Mouse (Mus musculus) forebrain, embryonic 15.5 days (tissue): ENCODE measurements at regions not wholly inside any gene's neighbourhood (a gene's known extent, or its start where the extent isn't known, plus 50 kb on each side); places are given as distances from the start of the nearest gene placed in this dataset.

Experiments used
- ATAC-seq: fragments of 200-750 bp; cut with Nextera tagmentation; replicated peaks from 2 replicates; pipeline ENCODE4 v1.8.0; 2017; ENCODE audit warnings: mild to moderate bottlenecking, moderate TSS enrichment, moderate library complexity
- H3K27ac ChIP-seq: fragments of 300-500 bp; sonication (generic); replicated peaks from 2 replicates; pipeline ENCODE4 v1.5.1; 2015; ENCODE audit warnings: mild to moderate bottlenecking, inconsistent platforms
- H3K27me3 ChIP-seq: fragments of 300-500 bp; sonication (generic); 2 replicates; pipeline ENCODE4 v1.6.1; 2015; ENCODE audit warnings: inconsistent platforms
- H3K36me3 ChIP-seq: fragments of 300-500 bp; sonication (generic); 2 replicates; pipeline ENCODE4 v1.6.1; 2015; ENCODE audit warnings: mild to moderate bottlenecking, inconsistent platforms
- H3K4me1 ChIP-seq: fragments of 300-500 bp; sonication (generic); 2 replicates; pipeline ENCODE4 v1.6.1; 2015; ENCODE audit warnings: inconsistent platforms
- H3K4me2 ChIP-seq: fragments of 300-500 bp; sonication (generic); replicated peaks from 2 replicates; pipeline ENCODE4 v1.6.1; 2015; ENCODE audit warnings: mild to moderate bottlenecking, inconsistent platforms
- H3K4me3 ChIP-seq: fragments of 300-500 bp; sonication (generic); 2 replicates; pipeline ENCODE4 v1.5.1; 2015; ENCODE audit warnings: mild to moderate bottlenecking, inconsistent platforms
- H3K9ac ChIP-seq: fragments of 300-500 bp; sonication (generic); replicated peaks from 2 replicates; pipeline ENCODE4 v1.6.1; 2015; ENCODE audit warnings: mild to moderate bottlenecking, inconsistent platforms
- H3K9me3 ChIP-seq: fragments of 300-500 bp; sonication (generic); 2 replicates; pipeline ENCODE4 v1.6.1; 2016; ENCODE audit warnings: inconsistent platforms
- WGBS: fragments of 180-500 bp; shearing (Covaris S2); methylation state at CpG from one replicate; pipeline ENCODE4 v1.1.7; 2015; ENCODE audit warnings: mixed read lengths; 5-methylcytosine and 5-hydroxymethylcytosine counted together

- H3K27ac ChIP-seq = no peak overlapping the region
- H3K9me3 ChIP-seq = no peaks in the 10 kb centered on the region
- no peaks in the 10 kb centered on the region for H3K36me3 ChIP-seq
- H3K4me1 ChIP-seq = no peaks in the 10 kb centered on the region
- no peaks in the 10 kb centered on the region for H3K27me3 ChIP-seq
- ATAC-seq = no peak
- no peak overlapping the region for H3K9ac ChIP-seq
- WGBS = 64% methylated on average over 4 of the region's 4 CpGs
- no peak overlapping the region for H3K4me2 ChIP-seq
- no peak overlapping the region for H3K4me3 ChIP-seq
These were observed 64.5 kb upstream of the Eed start for GRCm38 (mm10) chr7:90045208-90045800.

GRCm38 (mm10) chr7:90046228-90046627 is 65.4 kb upstream of the Eed start:
- Histone ChIP-seq H3K4me2 (no peak overlapping the region), H3K9me3 (no peaks in the 10 kb centered on the region), H3K4me1 (no peaks in the 10 kb centered on the region), H3K4me3 (no peak overlapping the region), H3K27ac (no peak overlapping the region), H3K9ac (no peak overlapping the region), H3K27me3 (no peaks in the 10 kb centered on the region), H3K36me3 (no peaks in the 10 kb centered on the region)
- ATAC-seq = no peak
- WGBS = 87% methylated on average over 3 of the region's 3 CpGs

- H3K4me1 ChIP-seq = no peaks in the 10 kb centered on the region
- H3K27ac ChIP-seq = no peak overlapping the region
- WGBS = 88% methylated on average over 4 of the region's 4 CpGs
- H3K9ac ChIP-seq = no peak overlapping the region
- no peaks in the 10 kb centered on the region for H3K27me3 ChIP-seq
- H3K4me2 ChIP-seq = no peak overlapping the region
- no peak for ATAC-seq
- H3K9me3 ChIP-seq = no peaks in the 10 kb centered on the region
- no peak overlapping the region for H3K4me3 ChIP-seq
- no peaks in the 10 kb centered on the region for H3K36me3 ChIP-seq
These were observed 66.1 kb upstream of the Eed start for GRCm38 (mm10) chr7:90046862-90047261.

- no peak for ATAC-seq
- H3K27ac ChIP-seq = no peak overlapping the region
- H3K9me3 ChIP-seq = no peaks in the 10 kb centered on the region
- H3K27me3 ChIP-seq = no peaks in the 10 kb centered on the region
- no peak overlapping the region for H3K4me2 ChIP-seq
- H3K4me3 ChIP-seq = no peak overlapping the region
- WGBS = 84% methylated on average over 10 of the region's 10 CpGs
- no peaks in the 10 kb centered on the region for H3K4me1 ChIP-seq
- H3K36me3 ChIP-seq = no peaks in the 10 kb centered on the region
- no peak overlapping the region for H3K9ac ChIP-seq
These were observed 67.9 kb upstream of the Eed start for GRCm38 (mm10) chr7:90048401-90049307.

GRCm38 (mm10) chr7:90049831-90050237 is 69.1 kb upstream of the Eed start:
- Histone ChIP-seq H3K9ac (no peak overlapping the region), H3K4me3 (no peak overlapping the region), H3K27ac (no peak overlapping the region), H3K27me3 (no peaks in the 10 kb centered on the region), H3K9me3 (no peaks in the 10 kb centered on the region), H3K4me1 (no peaks in the 10 kb centered on the region), H3K4me2 (no peak overlapping the region), H3K36me3 (no peaks in the 10 kb centered on the region)
- no peak for ATAC-seq
- 89% methylated on average over 8 of the region's 8 CpGs for WGBS

- Histone ChIP-seq H3K9me3 (no peaks in the 10 kb centered on the region), H3K4me1 (no peaks in the 10 kb centered on the region), H3K36me3 (no peaks in the 10 kb centered on the region), H3K4me3 (no peak overlapping the region), H3K27me3 (no peaks in the 10 kb centered on the region), H3K4me2 (no peak overlapping the region), H3K27ac (no peak overlapping the region), H3K9ac (no peak overlapping the region)
- no peak for ATAC-seq
- WGBS = 55% methylated on average over 7 of the region's 7 CpGs
These were observed 74.2 kb upstream of the Eed start for GRCm38 (mm10) chr7:90054795-90055511.

- Histone ChIP-seq H3K4me2 (no peak overlapping the region), H3K36me3 (no peaks in the 10 kb centered on the region), H3K4me3 (no peak overlapping the region), H3K4me1 (no peaks in the 10 kb centered on the region), H3K9ac (no peak overlapping the region), H3K9me3 (no peaks in the 10 kb centered on the region), H3K27me3 (no peaks in the 10 kb centered on the region), H3K27ac (no peak overlapping the region)
- 77% methylated on average over 1 of the region's 1 CpGs for WGBS
- no peak for ATAC-seq
These were observed 72.1 kb upstream of the Picalm start for GRCm38 (mm10) chr7:90057947-90058346.

- WGBS = 88% methylated on average over 4 of the region's 4 CpGs
- no peaks in the 10 kb centered on the region for H3K27me3 ChIP-seq
- no peak for ATAC-seq
- H3K9me3 ChIP-seq = no peaks in the 10 kb centered on the region
- no peaks in the 10 kb centered on the region for H3K4me1 ChIP-seq
- no peak overlapping the region for H3K4me2 ChIP-seq
- H3K4me3 ChIP-seq = no peak overlapping the region
- H3K36me3 ChIP-seq = no peaks in the 10 kb centered on the region
- no peak overlapping the region for H3K9ac ChIP-seq
- no peak overlapping the region for H3K27ac ChIP-seq
These were observed 71.4 kb upstream of the Picalm start for GRCm38 (mm10) chr7:90058636-90059035.

GRCm38 (mm10) chr7:90059249-90059628 is 70.8 kb upstream of the Picalm start:
- H3K4me1 ChIP-seq = no peaks in the 10 kb centered on the region
- H3K36me3 ChIP-seq = no peaks in the 10 kb centered on the region
- no peak overlapping the region for H3K27ac ChIP-seq
- H3K9ac ChIP-seq = no peak overlapping the region
- no peaks in the 10 kb centered on the region for H3K27me3 ChIP-seq
- no peak overlapping the region for H3K4me2 ChIP-seq
- no peak for ATAC-seq
- no peaks in the 10 kb centered on the region for H3K9me3 ChIP-seq
- 80% methylated on average over 8 of the region's 8 CpGs for WGBS
- no peak overlapping the region for H3K4me3 ChIP-seq

- H3K4me2 ChIP-seq = no peak overlapping the region
- H3K27me3 ChIP-seq = no peaks in the 10 kb centered on the region
- H3K4me3 ChIP-seq = no peak overlapping the region
- H3K9me3 ChIP-seq = no peaks in the 10 kb centered on the region
- no peak for ATAC-seq
- 66% methylated on average over 6 of the region's 6 CpGs for WGBS
- H3K4me1 ChIP-seq = no peaks in the 10 kb centered on the region
- no peak overlapping the region for H3K27ac ChIP-seq
- H3K36me3 ChIP-seq = no peaks in the 10 kb centered on the region
- H3K9ac ChIP-seq = no peak overlapping the region
These were observed 70.2 kb upstream of the Picalm start for GRCm38 (mm10) chr7:90059629-90060301.

- no peak for ATAC-seq
- no peaks in the 10 kb centered on the region for H3K36me3 ChIP-seq
- no peak overlapping the region for H3K9ac ChIP-seq
- 86% methylated on average over 16 of the region's 16 CpGs for WGBS
- no peak overlapping the region for H3K4me2 ChIP-seq
- H3K4me1 ChIP-seq = no peaks in the 10 kb centered on the region
- H3K4me3 ChIP-seq = no peak overlapping the region
- no peak overlapping the region for H3K27ac ChIP-seq
- H3K9me3 ChIP-seq = no peaks in the 10 kb centered on the region
- no peaks in the 10 kb centered on the region for H3K27me3 ChIP-seq
These were observed 69.5 kb upstream of the Picalm start for GRCm38 (mm10) chr7:90060343-90061175.
